Mouse (Mus musculus): ENCODE data around the gene Ginm1. TPM values are rescaled to one million over a fixed set of nuclear protein-coding genes. Genes with fewer than 3 reads are reported as not detected.

Gene Ginm1
- polyA plus RNA-seq, 1 experiment, result 22.2 TPM

DNA sequence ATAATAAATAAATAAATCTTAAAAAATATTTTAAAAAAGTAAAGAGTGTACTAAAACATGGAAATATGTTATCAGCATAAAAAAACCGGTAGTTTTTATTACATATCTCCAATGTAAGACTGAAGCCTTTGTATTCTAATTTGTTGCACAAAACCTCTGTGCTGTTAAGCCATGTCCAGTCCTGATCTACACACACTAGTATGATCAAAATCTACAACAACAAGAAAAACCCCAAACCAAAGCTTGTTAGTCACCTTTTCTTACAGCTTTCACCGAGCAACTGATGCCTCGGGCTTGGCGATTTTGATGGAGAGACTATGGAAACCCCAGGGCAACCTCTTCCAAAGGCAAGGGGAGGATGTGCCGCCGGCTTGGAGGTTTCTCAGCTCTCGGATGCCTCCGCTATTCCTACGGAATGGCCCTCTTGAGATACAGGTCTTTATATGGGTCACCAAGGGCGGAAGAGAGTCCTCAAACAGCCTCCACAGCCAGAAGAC is 322 bp downstream of the Ginm1 start:
- Histone ChIP-seq H3K36me3 (ENCODE audit: control insufficient read depth, insufficient read depth) (peaks cover 7% of the 10 kb centered on the region), H3K79me2 (ENCODE audit: control insufficient read depth, insufficient read depth) (peaks cover 40% of the 10 kb centered on the region), H3K4me3 (peak overlapping the region; percentile 86), H3K4me2 (ENCODE audit: low read depth) (peak overlapping the region; percentile 63), H3ac (ENCODE audit: control insufficient read depth, insufficient read length) (peak overlapping the region; percentile 17), H3K27me3 (ENCODE audit: control insufficient read depth, insufficient read depth, insufficient read length) (no peaks in the 10 kb centered on the region)
- no peak for TF ChIP-seq E2F4 (IDR thresholded peaks at IDR 0.05; ENCODE audit: insufficient read depth)
- no peak for TF ChIP-seq POLR2AphosphoS2 (IDR thresholded peaks at IDR 0.05; ENCODE audit: insufficient read length, low read depth)
- no peak for TF ChIP-seq MYOD1 (IDR thresholded peaks at IDR 0.05; ENCODE audit: control insufficient read depth in 1 of 3, insufficient read length in 2 of 3, low read depth in 2 of 3)
- TF ChIP-seq MYOG (IDR thresholded peaks at IDR 0.05; ENCODE audit: control insufficient read depth in 1 of 3, insufficient read depth in 1 of 3, insufficient read length in 2 of 3, low read depth in 2 of 3), result no peak
- no peak for TF ChIP-seq SRF (IDR thresholded peaks at IDR 0.05; ENCODE audit: control insufficient read depth, insufficient read length, low read depth)
- no peak for TF ChIP-seq TCF3 (IDR thresholded peaks at IDR 0.05; ENCODE audit: insufficient read length, low read depth)
- no peak for TF ChIP-seq CEBPB (IDR thresholded peaks at IDR 0.05; ENCODE audit: insufficient read depth, poor library complexity, severe bottlenecking)

DNA sequence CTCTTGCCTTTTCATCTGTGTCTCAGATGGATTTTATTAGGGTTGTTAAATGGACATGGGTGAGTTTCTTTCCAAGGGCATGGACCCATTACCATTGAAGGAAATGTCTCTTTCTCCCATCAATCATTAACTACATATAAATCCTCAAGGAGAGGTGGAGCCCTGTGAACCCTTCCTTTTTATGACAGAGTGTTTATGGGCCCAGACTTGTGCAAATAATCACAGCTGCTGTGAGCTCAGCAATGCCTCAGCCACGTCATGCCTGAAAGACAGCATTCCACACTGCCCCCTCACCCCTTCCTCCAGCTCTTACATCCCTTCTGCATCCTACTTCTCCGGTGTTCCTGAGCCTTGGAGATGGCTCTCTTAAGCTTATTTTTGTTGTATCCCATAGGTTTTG is 5.3 kb downstream of the Ginm1 start:
- Histone ChIP-seq H3ac (ENCODE audit: control insufficient read depth, insufficient read length) (no peak overlapping the region), H3K4me3 (no peak overlapping the region), H3K4me2 (ENCODE audit: low read depth) (no peak overlapping the region), H3K79me2 (ENCODE audit: control insufficient read depth, insufficient read depth) (peaks cover 12% of the 10 kb centered on the region), H3K36me3 (ENCODE audit: control insufficient read depth, insufficient read depth) (no peaks in the 10 kb centered on the region), H3K27me3 (ENCODE audit: control insufficient read depth, insufficient read depth, insufficient read length) (no peaks in the 10 kb centered on the region)
- TF ChIP-seq MAX (IDR thresholded peaks at IDR 0.05; ENCODE audit: low read depth), result no peak
- TF ChIP-seq TCF3 (IDR thresholded peaks at IDR 0.05; ENCODE audit: insufficient read length, low read depth), result no peak
- peak; percentile 23 for TF ChIP-seq POLR2AphosphoS2 (IDR thresholded peaks at IDR 0.05; ENCODE audit: insufficient read length, low read depth)
- TF ChIP-seq USF1 (IDR thresholded peaks at IDR 0.05; ENCODE audit: low read depth), result no peak

DNA sequence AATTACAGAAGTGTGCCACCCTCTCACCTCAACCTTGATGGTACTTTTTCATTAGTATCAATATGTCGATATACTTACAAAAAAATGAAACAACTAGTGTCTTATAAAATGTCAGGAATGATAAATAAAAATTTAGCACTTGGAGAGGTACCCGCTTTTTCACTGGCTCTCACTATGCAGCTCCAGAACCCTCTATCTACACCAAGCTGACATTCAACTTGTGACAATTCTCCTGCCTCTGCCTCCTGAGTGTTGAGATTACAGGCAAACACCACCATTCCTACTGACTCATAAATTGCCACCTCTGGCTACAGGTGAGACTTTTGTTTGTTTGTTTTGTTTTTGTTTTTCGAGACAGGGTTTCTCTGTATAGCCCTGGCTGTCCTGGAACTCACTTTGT is 11.4 kb downstream of the Ginm1 start:
- Histone ChIP-seq H3K4me3 (peak overlapping the region; percentile 67), H3K36me3 (ENCODE audit: control insufficient read depth, insufficient read depth) (no peaks in the 10 kb centered on the region), H3ac (ENCODE audit: control insufficient read depth, insufficient read length) (peak overlapping the region; percentile 6), H3K4me2 (ENCODE audit: low read depth) (peak overlapping the region; percentile 87), H3K79me2 (ENCODE audit: control insufficient read depth, insufficient read depth) (peaks cover 8% of the 10 kb centered on the region), H3K27me3 (ENCODE audit: control insufficient read depth, insufficient read depth, insufficient read length) (no peaks in the 10 kb centered on the region)
- TF ChIP-seq REST (IDR thresholded peaks at IDR 0.05; ENCODE audit: insufficient read depth, insufficient read length) (no peak), MYOD1 (IDR thresholded peaks at IDR 0.05; ENCODE audit: control insufficient read depth in 1 of 3, insufficient read length in 2 of 3, low read depth in 2 of 3) (no peak), TCF3 (IDR thresholded peaks at IDR 0.05; ENCODE audit: insufficient read length, low read depth) (no peak), USF1 (IDR thresholded peaks at IDR 0.05; ENCODE audit: low read depth) (no peak), E2F4 (IDR thresholded peaks at IDR 0.05; ENCODE audit: insufficient read depth) (no peak), SRF (IDR thresholded peaks at IDR 0.05; ENCODE audit: control insufficient read depth, insufficient read length, low read depth) (no peak), TCF12 (IDR thresholded peaks at IDR 0.05; ENCODE audit: insufficient read depth, poor library complexity, severe bottlenecking) (no peak), POLR2A (IDR thresholded peaks at IDR 0.05; ENCODE audit: insufficient read length, low read depth) (no peak), MAX (IDR thresholded peaks at IDR 0.05; ENCODE audit: low read depth) (no peak), POLR2AphosphoS2 (IDR thresholded peaks at IDR 0.05; ENCODE audit: insufficient read length, low read depth) (no peak), MYOG (IDR thresholded peaks at IDR 0.05; ENCODE audit: control insufficient read depth in 1 of 3, insufficient read depth in 1 of 3, insufficient read length in 2 of 3, low read depth in 2 of 3) (no peak), CEBPB (IDR thresholded peaks at IDR 0.05; ENCODE audit: insufficient read depth, poor library complexity, severe bottlenecking) (no peak)

DNA sequence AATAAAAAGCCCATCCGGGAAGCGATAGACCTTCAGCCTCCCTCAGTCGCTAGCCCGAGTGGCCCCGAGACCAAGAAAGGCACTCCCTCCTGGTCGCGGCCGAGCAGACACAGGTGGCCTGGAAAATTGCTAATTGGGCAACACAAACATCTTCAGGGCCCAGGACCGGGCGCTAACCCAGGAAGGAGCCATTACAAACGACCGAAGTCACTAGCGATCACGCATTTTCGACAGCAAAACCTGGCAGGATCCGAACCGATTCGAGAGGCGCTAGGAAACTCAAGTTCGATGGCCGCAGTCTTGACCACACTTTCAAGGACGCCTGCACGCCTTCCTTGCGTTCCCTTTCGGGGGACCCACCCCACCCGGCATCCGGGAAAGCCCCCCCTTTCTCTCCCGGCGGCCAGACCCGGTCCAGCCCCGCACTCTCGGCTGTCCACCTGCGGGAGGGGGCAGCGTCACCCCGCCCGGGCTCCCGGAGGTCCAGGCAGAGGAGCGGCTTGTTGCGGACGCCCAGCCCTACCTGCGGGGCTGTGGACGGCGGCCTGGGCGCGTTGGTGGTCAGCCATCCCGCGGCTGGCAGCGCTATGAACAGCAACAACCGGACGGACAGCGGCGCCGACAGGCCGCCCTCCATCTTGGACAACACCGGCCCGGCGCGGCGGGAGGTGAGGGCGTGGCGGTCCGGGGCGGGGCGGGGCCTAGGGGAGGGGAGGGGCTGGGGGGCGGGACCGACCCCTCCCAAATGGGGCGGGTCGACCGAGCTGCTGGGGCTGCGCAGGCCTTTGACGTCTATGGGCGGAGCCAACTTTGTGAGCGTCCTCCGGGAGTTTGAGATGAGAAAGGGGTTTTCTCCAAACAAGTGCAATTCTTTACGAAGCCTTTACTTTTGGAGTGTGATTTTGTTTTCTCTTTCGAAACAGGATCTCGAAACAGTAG is 12.1 kb downstream of the Ginm1 start:
- TF ChIP-seq SRF (IDR thresholded peaks at IDR 0.05; ENCODE audit: control insufficient read depth, insufficient read length, low read depth), result peak; percentile 50
- TF ChIP-seq MYOD1 (IDR thresholded peaks at IDR 0.05; ENCODE audit: control insufficient read depth in 1 of 3, insufficient read length in 2 of 3, low read depth in 2 of 3), result no peak
- TF ChIP-seq POLR2A (IDR thresholded peaks at IDR 0.05; ENCODE audit: insufficient read length, low read depth), result peak; percentile 93
- TF ChIP-seq POLR2AphosphoS2 (IDR thresholded peaks at IDR 0.05; ENCODE audit: insufficient read length, low read depth), result peak; percentile 87
- no peaks in the 10 kb centered on the region for H3K27me3 ChIP-seq (ENCODE audit: control insufficient read depth, insufficient read depth, insufficient read length)
- H3K36me3 ChIP-seq (ENCODE audit: control insufficient read depth, insufficient read depth), result no peaks in the 10 kb centered on the region
- peak overlapping the region; percentile 87 for H3K4me2 ChIP-seq (ENCODE audit: low read depth)
- H3ac ChIP-seq (ENCODE audit: control insufficient read depth, insufficient read length), result peak overlapping the region; percentile 6
- peak overlapping the region; percentile 67 for H3K4me3 ChIP-seq
- H3K79me2 ChIP-seq (ENCODE audit: control insufficient read depth, insufficient read depth), result peaks cover 8% of the 10 kb centered on the region

DNA sequence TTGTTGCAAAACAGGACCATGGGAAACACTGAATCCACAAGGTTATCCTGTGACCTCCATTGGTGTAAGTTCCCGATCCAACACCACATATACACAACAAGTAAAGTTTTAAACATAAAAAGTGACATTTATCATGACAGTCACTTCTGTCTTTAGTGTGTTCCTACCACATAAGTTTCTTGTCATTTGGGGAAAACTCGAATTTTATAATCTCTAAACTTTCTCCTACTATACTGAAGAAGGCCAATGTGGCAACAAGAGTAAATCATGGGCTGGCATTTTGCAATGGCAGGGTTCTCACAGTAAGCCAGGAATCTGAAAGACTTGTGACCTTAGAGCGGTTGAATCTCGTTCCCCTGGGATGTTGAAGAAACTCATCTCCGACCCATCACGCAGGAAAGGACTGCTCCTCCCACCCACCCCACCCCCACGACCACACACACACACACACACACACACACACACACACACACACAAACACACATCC is 12.8 kb downstream of the Ginm1 start:
- Histone ChIP-seq H3ac (ENCODE audit: control insufficient read depth, insufficient read length) (peak overlapping the region; percentile 6), H3K36me3 (ENCODE audit: control insufficient read depth, insufficient read depth) (peaks cover under 1% of the 10 kb centered on the region), H3K79me2 (ENCODE audit: control insufficient read depth, insufficient read depth) (peaks cover 8% of the 10 kb centered on the region), H3K4me3 (peak overlapping the region; percentile 67), H3K27me3 (ENCODE audit: control insufficient read depth, insufficient read depth, insufficient read length) (no peaks in the 10 kb centered on the region), H3K4me2 (ENCODE audit: low read depth) (peak overlapping the region; percentile 70)
- TF ChIP-seq TCF12 (IDR thresholded peaks at IDR 0.05; ENCODE audit: insufficient read depth, poor library complexity, severe bottlenecking) (no peak), MYOG (IDR thresholded peaks at IDR 0.05; ENCODE audit: control insufficient read depth in 1 of 3, insufficient read depth in 1 of 3, insufficient read length in 2 of 3, low read depth in 2 of 3) (no peak), SRF (IDR thresholded peaks at IDR 0.05; ENCODE audit: control insufficient read depth, insufficient read length, low read depth) (no peak), MYOD1 (IDR thresholded peaks at IDR 0.05; ENCODE audit: control insufficient read depth in 1 of 3, insufficient read length in 2 of 3, low read depth in 2 of 3) (no peak), MAX (IDR thresholded peaks at IDR 0.05; ENCODE audit: low read depth) (no peak), POLR2AphosphoS2 (IDR thresholded peaks at IDR 0.05; ENCODE audit: insufficient read length, low read depth) (no peak), REST (IDR thresholded peaks at IDR 0.05; ENCODE audit: insufficient read depth, insufficient read length) (no peak), CEBPB (IDR thresholded peaks at IDR 0.05; ENCODE audit: insufficient read depth, poor library complexity, severe bottlenecking) (no peak), E2F4 (IDR thresholded peaks at IDR 0.05; ENCODE audit: insufficient read depth) (no peak), POLR2A (IDR thresholded peaks at IDR 0.05; ENCODE audit: insufficient read length, low read depth) (no peak), TCF3 (IDR thresholded peaks at IDR 0.05; ENCODE audit: insufficient read length, low read depth) (no peak), USF1 (IDR thresholded peaks at IDR 0.05; ENCODE audit: low read depth) (no peak)
